Mouse (Mus musculus) midbrain, postnatal 0 days (tissue): ENCODE data around the gene Ptprm. TPM values are rescaled to one million over a fixed set of nuclear protein-coding genes. Genes with fewer than 3 reads are reported as not detected.
A peak's percentile ranks its signal among the peaks of the same experiment; 100 is the strongest.

Experiments used
- ATAC-seq: fragments of 200-750 bp; cut with Nextera tagmentation; 2 replicates; pipeline ENCODE4 v1.8.0; 2017; ENCODE audit warnings: moderate number of reproducible peaks, mild to moderate bottlenecking, moderate TSS enrichment, moderate library complexity; ENCODE audit not compliant: low FRiP score
- DNase-seq: peaks from one replicate; pipeline ENCODE4 v3.0.0-alpha.2; 2015; ENCODE audit warnings: low spot score
- H3K27ac ChIP-seq: fragments of 300-500 bp; sonication (generic); 2 replicates; pipeline ENCODE4 v1.5.1; 2014; ENCODE audit warnings: low read depth, mild to moderate bottlenecking, low read length, mixed read lengths
- H3K27me3 ChIP-seq: fragments of 300-500 bp; sonication (generic); 2 replicates; pipeline ENCODE4 v1.6.1; 2014; ENCODE audit warnings: low read length, control low read depth, mixed read lengths; ENCODE audit not compliant: insufficient read depth
- H3K36me3 ChIP-seq: fragments of 300-500 bp; sonication (generic); 2 replicates; pipeline ENCODE4 v1.6.1; 2014; ENCODE audit warnings: low read length, control low read depth, mixed read lengths; ENCODE audit not compliant: insufficient read depth
- H3K4me1 ChIP-seq: fragments of 300-500 bp; sonication (generic); 2 replicates; pipeline ENCODE4 v1.6.1; 2014; ENCODE audit warnings: mild to moderate bottlenecking, control low read depth, antibody characterized with exemption, low read length, mixed read lengths; ENCODE audit not compliant: insufficient read depth
- H3K4me2 ChIP-seq: fragments of 300-500 bp; sonication (generic); 2 replicates; pipeline ENCODE4 v1.6.1; 2014; ENCODE audit warnings: low read depth, mild to moderate bottlenecking, low read length, mixed read lengths; ENCODE audit not compliant: poor library complexity, severe bottlenecking
- H3K4me3 ChIP-seq: fragments of 300-500 bp; sonication (generic); 2 replicates; pipeline ENCODE4 v1.5.1; 2014; ENCODE audit warnings: low read depth, mild to moderate bottlenecking, low read length, moderate library complexity
- H3K9ac ChIP-seq: fragments of 300-500 bp; sonication (generic); replicated peaks from 2 replicates; pipeline ENCODE4 v1.6.1; 2014; ENCODE audit warnings: mild to moderate bottlenecking, low read length, moderate library complexity, mixed read lengths; ENCODE audit not compliant: poor library complexity, severe bottlenecking
- H3K9me3 ChIP-seq: fragments of 300-500 bp; sonication (generic); 2 replicates; pipeline ENCODE4 v1.6.1; 2016; ENCODE audit warnings: low read length, control low read depth
- CTCF ChIP-seq: IDR thresholded peaks from 2 replicates; pipeline ENCODE4 v1.5.1; 2016; ENCODE audit warnings: antibody characterized with exemption, mild to moderate bottlenecking
- WGBS: fragments of 180-500 bp; shearing (Covaris S2); extraction: QIAGEN DNeasy Blood & Tissue Kit; methylation state at CpG from one replicate; pipeline ENCODE4 v1.1.7; 2014; 5-methylcytosine and 5-hydroxymethylcytosine counted together
- polyA plus RNA-seq: library from polyadenylated mRNA; unstranded; fragments of >200 nt; fragmentation: Nextera tagmentation; extraction: Ambion mirVana; gene quantifications from 2 replicates; pipeline ENCODE4 v1.2.1, GENCODE M21; 2015
- total RNA-seq: library from RNA; depleted of rRNA; stranded (reverse); fragments of >200 nt; gene quantifications from 2 replicates; pipeline ENCODE4 v1.2.3, GENCODE M21; 2014

Gene Ptprm
- total and polyA plus RNA-seq, 2 experiments from 2014 or later, result 18.3 to 43.5 TPM

DNA sequence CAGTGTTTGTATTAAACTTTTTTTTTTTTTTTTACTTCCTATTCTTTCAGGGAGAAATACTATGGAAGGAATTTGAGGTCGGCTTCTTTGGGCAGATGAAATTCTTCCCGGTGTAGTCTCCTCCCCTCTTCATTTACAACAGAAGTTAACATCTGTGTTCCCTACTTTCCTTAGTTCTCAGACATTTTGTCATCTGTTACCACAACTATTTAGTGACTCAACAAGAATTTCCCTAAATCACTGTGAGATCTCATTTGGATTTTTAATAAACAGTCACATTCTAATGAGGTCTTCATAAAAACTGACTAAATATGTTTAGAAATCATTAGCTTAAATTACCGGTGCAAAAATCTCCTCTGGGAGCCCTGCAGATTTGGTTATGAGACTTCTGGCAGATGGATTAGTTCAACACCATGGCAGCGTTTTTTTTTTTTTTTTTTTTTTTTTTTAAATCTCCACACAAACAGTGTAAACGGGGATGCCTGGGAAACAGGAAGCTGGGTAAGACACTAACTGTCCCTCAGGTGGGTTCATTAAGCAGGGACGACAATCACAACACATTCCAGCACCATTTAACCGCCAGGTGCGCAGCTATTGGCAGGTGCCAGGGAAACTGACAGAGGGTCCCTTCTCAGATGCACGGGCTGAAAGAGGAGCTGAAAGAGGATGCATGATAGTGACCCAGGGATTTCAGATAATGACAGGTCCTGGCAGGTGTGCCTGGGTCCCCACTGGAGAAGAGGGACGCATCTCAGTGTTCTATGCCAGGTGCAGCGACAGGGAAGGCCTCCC, 633.9 kb downstream of the Ptprm start:
- 40% methylated on average over 11 of the region's 11 CpGs for WGBS
- H3K4me3 ChIP-seq, result no peak overlapping the region
- H3K27me3 ChIP-seq, result no peaks in the 10 kb centered on the region

DNA sequence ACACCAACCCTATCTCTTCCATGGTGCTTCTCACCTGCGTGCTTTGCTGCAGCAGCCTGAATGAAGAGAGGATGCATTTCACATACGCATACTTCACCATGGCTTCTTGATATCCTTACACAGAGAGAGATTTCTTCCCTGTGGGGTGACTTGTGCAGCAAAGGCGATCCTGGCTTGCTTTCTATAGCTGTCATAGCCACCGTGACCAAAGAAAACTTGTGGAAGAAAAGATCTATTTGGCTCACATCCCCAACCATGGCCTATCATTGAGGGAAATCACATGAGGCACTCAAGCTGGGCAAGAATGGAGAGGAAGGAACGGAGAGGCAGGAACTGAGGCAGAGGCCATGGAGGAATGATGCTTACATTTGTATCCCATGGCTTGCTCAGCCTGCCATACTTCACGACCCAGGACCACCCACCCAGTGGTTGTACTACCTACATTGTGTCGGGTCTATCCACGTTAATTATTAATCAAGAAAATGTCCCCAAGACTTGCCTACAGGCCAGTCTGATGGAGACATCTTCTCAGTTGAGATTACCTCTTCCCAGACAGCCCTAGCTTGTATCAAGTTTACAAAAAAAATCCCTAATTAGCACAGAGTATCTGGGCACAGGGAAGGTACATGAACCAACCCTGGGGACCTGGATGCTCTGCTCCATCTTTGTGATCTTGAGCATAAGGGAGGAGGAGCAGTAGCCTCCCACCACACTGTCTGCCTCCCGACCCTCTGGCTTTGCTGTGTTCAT, 641.6 kb downstream of the Ptprm start:
- Histone ChIP-seq H3K4me2 (no peak overlapping the region), H3K9me3 (no peaks in the 10 kb centered on the region), H3K36me3 (no peaks in the 10 kb centered on the region), H3K27ac (no peak overlapping the region), H3K9ac (no peak overlapping the region), H3K27me3 (no peaks in the 10 kb centered on the region), H3K4me1 (no peaks in the 10 kb centered on the region), H3K4me3 (no peak overlapping the region)
- ATAC-seq, result no peak
- TF ChIP-seq CTCF, result no peak
- no peak for DNase-seq
- WGBS, result 83% methylated on average over 9 of the region's 9 CpGs

More for the DNA sequence above, 633.9 kb downstream of the Ptprm start:
- no peaks in the 10 kb centered on the region for H3K9me3 ChIP-seq
- no peaks in the 10 kb centered on the region for H3K4me1 ChIP-seq
- no peak for DNase-seq
- no peaks in the 10 kb centered on the region for H3K36me3 ChIP-seq
- no peak overlapping the region for H3K9ac ChIP-seq
- no peak overlapping the region for H3K4me2 ChIP-seq
- no peak for TF ChIP-seq CTCF
- ATAC-seq, result no peak
- no peak overlapping the region for H3K27ac ChIP-seq

GRCm38 (mm10) chr17:66711221-66712016, 642.8 kb downstream of the Ptprm start:
- Histone ChIP-seq H3K9me3 (no peaks in the 10 kb centered on the region), H3K4me2 (no peak overlapping the region), H3K9ac (no peak overlapping the region), H3K4me3 (no peak overlapping the region), H3K27ac (no peak overlapping the region), H3K27me3 (no peaks in the 10 kb centered on the region), H3K4me1 (no peaks in the 10 kb centered on the region), H3K36me3 (no peaks in the 10 kb centered on the region)
- 83% methylated on average over 6 of the region's 6 CpGs for WGBS
- no peak for DNase-seq
- TF ChIP-seq CTCF, result 0 out of 2 replicates have a peak, but pooled peaks have one; percentile 2
- no peak for ATAC-seq

DNA sequence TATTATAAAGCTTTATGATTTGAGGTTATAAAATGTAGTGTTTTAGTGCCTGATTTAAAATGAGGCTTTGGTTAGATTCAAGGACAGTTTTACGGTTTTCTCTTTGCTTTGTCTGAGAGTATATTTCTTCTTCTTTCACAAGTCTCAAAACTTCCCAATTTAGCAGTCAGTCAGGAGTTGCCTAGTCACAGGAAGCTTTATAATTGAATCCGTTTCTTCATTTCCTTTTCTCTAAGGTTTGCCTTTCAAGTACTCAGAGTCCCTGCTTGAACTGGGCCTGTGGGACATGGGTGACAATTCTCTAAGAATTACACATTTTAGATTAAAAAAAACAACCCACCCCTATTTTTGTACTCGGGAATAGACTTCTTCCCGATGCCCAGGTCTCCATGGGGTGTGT, 643.7 kb downstream of the Ptprm start:
- TF ChIP-seq CTCF, result no peak
- H3K4me1 ChIP-seq, result no peaks in the 10 kb centered on the region
- H3K9me3 ChIP-seq, result no peaks in the 10 kb centered on the region
- H3K4me2 ChIP-seq, result no peak overlapping the region
- H3K27ac ChIP-seq, result no peak overlapping the region
- no peaks in the 10 kb centered on the region for H3K36me3 ChIP-seq
- WGBS, result 41% methylated on average over 4 of the region's 4 CpGs
- H3K9ac ChIP-seq, result no peak overlapping the region
- no peak for DNase-seq
- no peak for ATAC-seq
- H3K4me3 ChIP-seq, result no peak overlapping the region
- H3K27me3 ChIP-seq, result no peaks in the 10 kb centered on the region

DNA sequence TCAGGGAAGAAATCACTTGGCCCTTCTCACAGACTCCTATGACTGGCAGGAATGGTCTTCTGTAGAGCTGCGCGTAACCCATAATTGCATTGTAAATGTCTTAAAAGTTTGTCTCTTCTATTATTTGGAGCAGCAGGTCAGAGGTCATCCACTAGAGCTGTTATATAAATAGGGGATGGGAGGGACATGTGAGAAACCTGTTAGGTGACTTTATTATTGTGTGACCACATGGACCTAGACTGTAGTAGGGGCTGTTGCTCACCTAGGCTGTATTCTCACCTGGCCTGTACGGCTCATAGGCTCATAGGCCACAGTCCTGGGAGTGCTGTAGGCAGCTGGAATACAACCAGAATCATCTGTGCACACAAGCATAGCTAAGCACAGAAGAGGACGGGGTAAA, 645.5 kb downstream of the Ptprm start:
- DNase-seq (no peak), ATAC-seq (no peak)
- TF ChIP-seq CTCF, result no peak
- Histone ChIP-seq H3K9ac (no peak overlapping the region), H3K4me1 (no peaks in the 10 kb centered on the region), H3K4me2 (no peak overlapping the region), H3K27ac (no peak overlapping the region), H3K4me3 (no peak overlapping the region), H3K36me3 (no peaks in the 10 kb centered on the region), H3K9me3 (no peaks in the 10 kb centered on the region), H3K27me3 (no peaks in the 10 kb centered on the region)
- 98% methylated on average over 4 of the region's 4 CpGs for WGBS
